Mouse (Mus musculus) ZHBTc4 (cell line): ENCODE data around the gene Grik3.
A peak's percentile ranks its signal among the peaks of the same experiment; 100 is the strongest.

Source experiments
- DNase-seq: peaks from one replicate; pipeline ENCODE4 v3.0.0-alpha.2; 2011; ENCODE audit warnings: low read depth, low spot score

Grik3 gene

DNA sequence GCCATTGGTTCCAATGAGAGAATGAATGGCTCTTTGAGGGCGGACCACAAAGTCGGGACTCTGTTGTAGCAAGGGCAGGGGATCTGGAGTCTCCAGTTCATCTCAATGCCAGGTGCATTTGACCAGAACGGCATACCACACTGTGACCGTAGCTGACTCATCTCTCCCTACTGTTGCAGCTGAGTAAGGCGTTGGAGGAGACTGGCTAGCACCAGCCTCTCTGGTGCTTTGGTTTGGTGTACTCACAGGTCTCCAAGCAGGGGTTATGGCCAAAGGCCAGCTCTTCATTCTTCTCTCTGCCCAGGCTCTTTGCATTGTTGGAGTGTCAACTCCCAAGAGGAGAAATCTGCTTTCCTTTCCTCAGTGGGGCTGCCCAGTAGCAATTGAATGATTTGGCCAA lies 52.7 kb downstream of the Grik3 start:
- no peak for DNase-seq

DNA sequence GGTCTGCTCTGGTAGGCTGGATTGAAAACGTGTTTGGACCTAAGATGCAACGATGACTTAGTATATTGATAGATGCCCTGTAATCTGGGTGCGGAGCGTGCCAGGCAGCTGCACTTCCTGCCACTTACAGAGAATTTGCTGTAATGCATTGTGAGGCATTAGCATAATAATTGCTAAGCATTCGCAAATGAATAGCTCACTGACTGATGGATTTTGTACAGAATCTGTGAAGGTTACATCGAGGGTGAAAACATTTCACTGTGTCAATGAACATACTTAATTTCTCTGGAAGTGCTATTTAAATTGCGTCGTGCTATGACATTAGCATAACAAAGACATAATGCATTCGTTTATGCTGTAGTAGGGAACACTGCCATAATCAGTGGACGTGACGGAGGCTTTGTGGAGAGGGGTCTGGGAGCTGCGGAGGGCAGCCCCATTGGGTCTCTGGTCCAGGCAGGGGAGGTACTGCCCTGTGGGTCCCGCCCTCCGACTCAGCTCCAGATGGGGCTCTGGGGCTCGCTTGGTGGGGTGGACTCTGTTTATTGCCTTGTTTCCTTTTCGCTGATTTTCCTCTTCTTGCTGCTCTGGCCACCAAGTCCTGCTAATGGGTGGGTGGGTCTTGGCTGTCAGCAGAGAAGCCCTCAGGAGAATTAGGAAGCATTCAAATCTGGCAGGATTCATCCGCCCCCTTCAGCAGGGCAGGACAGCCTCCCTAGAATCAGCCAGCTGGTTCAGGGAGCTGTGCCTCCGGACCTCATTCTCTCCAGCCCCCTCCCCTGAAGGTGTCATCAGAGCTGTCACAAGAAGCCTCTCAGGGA lies 54.7 kb downstream of the Grik3 start:
- peak; percentile 53 for DNase-seq

DNA sequence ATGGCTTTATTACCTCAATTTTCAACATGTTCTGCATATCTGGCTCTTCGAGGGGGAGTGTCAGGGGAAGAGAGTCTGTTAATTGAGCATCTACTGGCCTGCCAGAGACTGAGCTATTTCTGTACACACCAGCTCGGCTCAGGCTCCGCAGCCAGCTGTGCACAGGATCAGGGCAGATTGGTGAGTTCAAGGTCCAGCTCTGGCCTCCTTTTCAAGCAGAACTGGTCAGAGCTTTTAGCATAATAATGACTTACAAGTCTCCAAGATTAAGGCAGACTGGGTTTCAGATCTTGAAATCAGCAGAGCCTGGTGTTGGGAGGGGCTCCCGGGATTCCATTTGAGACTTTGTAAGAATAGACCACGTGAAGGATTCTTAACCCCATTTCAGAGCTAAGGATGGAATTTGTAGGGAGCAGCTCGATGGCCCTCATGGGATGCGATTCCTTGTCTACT lies 55.3 kb downstream of the Grik3 start:
- peak; percentile 73 for DNase-seq

DNA sequence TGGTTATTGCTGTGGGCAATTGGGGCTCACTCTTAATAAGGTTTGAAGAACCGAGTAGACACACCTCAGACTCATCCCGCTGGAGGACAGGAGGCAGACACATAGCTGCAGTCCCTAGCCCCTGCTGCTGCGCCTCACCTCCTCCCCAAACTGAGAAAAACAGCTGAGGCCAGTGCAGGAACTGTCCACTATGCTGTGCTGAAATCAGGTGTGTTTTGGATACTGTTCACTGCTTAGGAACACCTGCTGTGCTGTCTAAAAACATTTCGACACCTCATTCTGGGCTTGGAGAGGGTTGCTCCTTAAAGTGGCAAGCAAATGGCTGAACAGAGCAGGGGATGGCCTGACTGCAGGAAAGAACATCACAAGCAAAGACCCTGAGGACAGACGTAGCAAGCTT lies 57.7 kb downstream of the Grik3 start:
- peak; percentile 53 for DNase-seq

DNA sequence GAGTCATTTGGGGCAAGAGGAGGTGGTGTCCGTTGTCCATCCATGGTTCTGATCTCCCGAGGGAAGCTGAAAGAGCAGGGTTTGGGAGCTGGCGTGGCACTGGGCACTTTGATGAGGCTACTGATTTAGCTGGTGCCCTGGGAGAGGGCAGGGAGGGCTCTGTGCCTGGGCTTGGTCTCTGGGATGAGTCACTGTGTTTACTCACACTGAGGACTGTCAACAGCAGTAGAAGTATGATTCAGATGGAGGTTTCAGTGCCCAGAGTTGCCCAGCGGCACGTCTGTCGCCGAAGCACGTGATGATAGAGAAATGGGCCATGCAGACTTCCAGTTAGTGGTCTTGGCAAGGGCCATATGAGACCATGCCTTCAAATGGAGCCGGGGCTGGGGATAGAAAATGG lies 63.3 kb downstream of the Grik3 start:
- no peak for DNase-seq

DNA sequence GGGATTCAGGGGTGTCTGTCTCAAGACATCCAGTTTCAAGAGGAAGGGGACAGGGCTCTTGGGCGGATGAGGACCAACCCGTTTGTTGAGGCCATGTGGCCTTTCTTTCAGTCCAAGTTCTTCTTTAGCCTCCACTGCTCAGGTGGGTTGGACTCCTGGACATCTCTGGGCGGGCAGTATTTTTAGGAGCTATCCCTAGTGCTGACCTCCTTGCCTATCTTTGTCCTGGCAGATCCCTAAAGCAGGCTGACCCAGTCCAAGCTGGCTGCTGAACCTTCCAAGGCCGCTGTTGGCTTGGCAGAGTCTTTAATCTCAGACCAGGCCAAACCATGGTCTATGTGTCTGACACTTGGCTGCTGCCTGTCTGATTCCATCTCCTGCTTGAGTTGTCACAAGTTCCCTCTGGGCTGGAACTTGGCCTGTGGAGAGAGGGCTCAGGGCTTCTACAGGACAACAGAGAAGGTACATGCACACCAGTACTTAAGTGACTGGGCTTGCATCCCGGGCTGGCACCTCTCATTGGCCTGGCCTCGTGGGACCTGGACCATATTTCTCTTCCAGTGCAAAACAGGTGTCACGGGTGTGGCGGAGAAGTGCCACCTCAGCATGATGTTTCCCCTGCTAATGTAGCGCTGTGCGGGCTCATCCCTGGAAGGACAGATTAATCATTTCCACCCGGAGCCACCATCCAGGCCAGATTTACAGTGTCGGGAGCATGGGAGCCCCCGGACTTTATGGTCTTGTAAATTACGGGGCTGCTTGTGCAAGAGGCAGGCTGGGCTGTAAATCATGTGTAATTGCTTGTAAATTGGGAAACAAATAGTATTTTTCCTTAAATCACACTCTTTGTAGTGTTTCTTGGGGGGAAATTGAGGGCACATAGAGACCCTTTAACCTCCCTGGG lies 66.2 kb downstream of the Grik3 start:
- no peak for DNase-seq

DNA sequence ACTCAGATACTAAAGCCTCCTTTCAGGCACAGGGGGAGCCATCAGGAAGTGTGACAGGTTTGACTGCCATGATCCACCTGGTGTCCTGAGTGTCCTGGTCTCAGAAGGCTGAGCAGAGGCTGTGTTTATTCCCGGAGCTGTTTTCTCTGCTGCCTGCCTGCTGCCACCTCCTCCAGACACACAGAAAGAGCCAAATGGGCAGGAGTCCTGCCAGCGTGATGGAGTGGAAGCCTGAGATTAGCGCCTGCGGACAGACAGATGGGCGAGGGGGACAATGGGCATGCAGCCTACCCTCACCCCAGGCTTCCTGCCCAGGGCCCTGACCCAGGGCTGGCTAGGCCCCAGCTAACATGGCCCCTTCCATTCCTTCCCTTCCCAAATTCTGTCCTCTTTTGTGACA lies 69.1 kb downstream of the Grik3 start:
- no peak for DNase-seq

DNA sequence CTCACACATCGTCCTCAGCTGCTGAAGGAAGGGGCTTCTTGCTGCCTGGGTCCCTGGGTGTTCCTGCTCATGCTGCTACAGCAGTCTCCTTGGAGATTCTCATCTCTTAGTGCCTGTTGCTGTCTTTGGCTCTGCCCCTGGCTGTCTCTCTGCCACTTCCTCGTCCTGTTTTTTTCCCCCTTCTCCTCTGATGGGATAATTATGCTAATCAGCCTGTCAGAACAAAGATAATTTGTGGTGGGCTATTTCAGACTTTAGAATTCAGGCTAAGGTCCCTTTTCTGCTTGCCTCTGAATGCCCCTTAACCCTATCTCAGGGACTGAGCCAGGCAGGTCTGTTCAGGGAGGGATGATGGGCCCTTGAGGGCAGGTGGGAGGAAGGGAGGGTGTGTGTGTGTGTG lies 70.3 kb downstream of the Grik3 start:
- no peak for DNase-seq

DNA sequence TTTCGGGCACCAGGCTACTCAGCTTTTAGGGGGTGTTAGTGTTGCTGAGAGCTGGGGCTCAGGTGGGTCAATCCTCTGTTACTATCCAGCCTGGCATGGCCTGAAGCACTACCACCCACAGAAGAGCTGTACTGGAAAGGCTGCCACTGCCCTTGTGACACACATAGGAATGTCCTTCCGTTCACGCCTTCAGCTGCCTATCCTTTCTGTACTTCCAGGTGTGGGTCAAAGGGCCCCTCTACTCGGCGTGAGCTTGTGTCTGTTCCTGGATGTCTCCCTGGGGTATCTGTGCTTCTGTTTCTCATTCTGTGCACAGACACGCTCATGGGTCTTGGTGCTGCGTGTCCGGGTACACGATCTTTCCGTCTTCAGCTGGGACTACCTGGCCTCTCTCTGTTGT lies 73.1 kb downstream of the Grik3 start:
- peak; percentile 56 for DNase-seq

DNA sequence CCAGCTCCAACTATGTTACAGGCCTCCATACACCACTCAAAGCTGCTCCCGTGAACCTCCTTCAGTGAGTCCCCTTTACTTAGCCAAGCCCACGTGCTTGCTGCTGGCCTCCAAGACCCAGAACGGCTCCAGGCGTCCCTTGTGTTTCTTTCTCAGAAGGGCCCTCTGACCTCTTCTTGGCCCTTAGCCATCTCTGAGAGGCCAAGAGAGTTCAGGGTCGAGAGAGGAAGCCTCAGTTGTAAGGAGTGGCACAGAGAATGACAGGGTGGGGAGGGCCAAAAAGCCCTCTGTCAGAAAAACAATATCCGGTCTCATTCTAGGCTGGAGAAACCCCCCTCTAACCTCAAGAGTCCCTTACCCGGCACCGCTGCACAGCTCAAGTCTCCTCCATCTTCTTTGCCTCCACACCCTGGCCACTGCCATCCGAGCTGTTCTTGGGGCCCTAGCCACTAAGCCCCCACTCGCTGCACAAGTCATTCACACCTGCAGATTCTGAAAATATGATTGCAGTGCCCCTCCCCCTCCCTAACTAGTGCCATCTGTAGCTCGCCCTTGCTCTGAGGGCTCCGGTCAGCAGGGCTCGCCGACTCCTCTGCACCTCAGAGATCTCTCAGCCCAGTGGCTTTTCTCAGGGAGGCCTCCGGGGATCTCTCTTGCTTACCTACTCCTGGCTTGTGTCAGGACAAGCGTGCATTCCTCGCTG lies 73.7 kb downstream of the Grik3 start:
- DNase-seq, result no peak

DNA sequence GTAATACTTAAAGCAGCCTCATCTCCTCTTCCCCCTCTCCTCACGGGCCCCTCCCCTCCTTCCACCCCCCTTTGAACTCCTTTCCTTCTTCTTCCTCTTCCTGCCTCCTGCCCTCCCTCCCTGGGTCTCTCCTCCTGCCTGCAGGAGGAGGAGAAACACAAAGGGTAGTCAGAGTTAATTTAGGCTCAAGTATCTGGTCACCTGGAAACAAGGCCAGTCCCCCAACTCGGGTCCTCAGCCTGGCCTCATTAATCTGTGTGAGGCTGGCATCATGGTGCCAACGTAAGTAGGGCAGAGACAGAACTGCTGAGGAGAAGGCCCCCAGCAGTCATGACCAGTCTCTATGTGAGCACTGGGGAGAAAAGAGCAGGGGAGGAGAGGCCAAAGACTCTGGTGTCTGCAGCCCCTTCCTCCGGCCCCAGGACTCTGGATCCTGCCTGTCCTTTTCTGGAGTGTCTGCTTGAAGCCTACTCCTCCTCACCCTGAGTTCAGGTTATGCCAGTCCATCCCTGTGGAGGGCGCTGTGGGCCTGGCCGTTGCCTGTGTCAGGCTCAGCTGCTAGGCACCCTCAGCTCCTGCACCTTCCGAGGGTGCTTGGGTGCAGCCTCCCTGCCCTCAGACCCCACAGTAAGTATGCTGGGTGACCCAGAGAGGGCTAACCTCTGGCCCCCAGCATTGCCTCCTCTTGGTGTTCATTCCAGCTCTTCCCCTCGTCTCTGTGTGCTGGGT lies 75.4 kb downstream of the Grik3 start:
- peak; percentile 74 for DNase-seq

DNA sequence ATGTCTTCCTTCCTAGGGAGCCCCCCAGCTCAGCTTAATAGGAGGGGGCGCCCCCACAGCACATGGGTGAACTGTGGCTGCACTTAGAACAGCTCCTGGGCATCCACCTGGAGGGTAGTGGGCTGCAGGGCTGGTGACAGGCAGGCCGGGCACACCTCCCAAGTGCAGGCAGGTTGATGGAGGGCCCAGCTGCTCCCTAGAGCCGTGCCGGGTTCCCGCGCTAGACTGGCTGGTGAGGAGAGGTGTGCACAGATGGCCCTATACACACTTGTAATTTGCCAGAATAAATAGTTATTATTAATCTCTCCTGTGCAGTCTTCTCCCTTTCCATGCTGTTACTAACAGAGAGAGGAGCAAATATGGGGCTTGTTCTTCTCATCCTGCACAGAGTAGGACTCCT lies 77.7 kb downstream of the Grik3 start:
- no peak for DNase-seq

DNA sequence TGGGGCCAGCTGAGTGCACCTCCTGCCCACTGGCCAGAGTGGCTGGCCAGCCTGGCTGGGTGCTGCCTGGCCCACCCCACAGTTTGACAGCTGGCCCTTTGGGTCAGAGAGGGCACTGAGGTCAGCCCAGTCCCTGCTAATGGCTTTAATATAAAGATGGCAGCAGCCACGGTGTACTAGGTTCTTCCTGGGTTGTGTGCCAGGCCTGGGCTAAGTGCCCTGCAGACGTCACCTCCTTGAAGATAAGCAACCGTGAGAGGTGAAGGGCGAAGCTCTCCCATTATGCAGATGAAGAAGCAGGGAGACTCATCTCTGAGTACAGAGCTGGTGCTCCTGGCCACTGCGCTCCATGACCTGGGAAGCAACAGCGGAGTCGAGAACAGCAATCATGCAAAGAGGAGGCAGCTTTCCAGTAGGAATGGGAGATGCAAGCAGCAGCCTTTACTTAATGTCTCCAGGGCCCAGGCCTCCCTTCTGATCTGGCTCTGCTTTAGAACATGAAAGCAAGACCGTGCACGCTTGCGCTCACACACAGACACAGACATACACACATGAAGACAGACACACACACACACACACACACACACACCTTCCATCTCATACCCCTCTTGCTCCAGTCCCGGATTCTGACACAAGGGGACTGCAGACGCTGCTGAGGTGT lies 81.3 kb downstream of the Grik3 start:
- DNase-seq, result no peak

DNA sequence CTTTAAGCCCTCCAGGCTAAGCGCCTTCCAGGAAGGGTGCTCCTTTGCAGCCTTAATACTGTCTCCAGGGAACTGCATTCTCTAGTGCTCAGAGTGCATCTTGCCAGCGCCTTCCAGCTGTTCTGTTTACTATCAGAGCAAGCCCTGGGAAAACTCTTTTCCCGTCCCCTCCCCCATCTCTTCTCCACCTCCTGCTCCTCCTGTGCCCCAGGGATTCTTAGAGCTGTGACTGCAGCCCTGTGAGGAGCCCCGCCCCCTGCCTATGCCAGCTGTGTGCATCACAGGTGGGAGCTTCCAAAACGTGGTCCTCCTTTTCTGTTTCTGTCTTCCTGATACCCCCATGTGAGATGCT lies 81.8 kb downstream of the Grik3 start:
- peak; percentile 81 for DNase-seq

DNA sequence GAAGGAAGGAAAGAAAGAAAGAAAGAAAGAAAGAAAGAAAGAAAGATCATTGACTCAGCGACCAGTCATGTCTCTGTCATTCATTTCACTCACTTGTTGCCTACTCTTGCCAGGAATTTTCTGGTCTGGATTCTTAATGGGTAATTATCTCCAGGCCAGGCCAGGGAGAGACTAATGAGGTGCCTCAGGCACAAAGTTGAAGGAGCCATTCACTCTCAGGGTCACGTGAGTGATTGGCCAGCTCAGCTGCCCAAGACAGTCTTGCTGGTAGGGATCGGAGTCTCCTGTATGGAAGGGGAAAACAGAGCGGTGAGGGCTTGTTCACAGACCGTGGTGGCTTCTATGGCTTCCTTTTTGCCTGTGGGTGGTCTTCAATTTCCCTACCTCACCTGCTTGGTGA lies 82.5 kb downstream of the Grik3 start:
- DNase-seq, result no peak

DNA sequence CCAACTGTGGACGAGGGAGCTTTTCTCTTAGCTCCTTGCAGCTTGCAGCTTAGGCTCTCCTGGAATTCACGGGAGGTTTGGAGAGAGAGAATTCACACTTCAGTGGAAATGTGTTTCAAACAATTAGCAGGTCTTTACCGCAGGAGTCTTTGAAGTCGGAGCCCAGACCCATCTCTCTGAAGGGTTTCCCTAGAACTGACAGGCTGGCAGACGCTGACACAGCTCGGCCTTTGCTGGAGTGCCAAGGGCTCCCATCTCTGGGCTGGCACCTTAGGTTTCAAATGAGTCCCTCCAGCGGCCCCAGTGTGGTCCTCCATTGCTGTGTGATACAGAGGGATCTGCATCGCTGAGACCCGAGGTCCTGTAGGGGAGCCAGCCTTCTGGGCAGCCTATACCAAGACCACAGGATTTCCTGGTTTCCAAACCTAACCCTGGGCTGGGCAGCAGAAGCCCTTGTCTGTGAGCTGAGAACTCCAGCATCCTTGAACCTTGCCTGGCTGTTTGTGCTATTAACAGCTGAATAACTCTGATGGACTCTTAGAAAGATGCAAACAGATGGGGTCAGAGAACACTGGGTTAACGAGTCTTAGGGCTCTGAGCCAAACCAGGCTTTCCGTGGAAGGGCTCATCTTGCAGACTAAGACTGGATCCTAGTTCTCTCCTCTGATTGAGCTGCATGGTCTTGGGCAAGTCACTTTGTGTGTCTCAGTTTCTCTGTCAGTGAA lies 83.6 kb downstream of the Grik3 start:
- DNase-seq, result no peak

DNA sequence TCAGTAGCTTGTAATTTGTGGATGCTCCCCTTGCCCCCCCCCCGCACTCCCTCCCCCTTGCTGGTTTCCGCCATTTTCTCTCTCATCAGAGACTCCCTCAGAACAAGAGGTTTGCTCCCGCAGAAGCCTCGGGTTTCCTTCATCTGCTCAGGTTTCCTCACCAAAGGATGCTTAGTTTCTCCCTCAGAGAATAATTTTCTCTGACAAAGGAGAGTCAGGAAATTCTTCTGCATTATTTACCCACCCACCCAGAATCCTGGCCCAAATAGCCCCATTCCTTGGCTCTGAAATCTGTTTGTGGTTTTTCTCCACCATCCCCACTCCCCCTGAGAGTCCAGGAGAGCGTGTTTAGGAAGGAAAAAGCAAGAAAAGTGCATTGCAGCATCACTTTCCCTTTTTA lies 89.8 kb downstream of the Grik3 start:
- no peak for DNase-seq

DNA sequence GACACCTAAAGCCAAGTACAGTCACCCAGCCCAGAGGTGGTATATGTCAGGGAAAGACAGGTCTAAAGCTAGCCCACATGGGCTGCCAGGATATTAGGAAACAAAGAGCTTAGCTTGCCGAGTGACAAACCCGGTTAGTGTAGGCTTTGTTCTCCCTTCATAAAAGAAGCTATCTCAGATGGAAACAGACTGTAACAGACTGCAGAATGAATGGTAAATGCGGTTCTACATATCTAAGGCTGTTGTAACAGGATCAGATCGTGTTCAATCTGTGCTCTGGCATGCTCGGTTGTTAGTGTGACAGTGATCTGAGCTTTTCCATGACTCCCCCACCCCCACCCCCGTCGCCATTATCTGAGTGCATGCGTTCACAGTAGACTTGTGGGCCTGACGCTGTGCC lies 92.8 kb downstream of the Grik3 start:
- no peak for DNase-seq

DNA sequence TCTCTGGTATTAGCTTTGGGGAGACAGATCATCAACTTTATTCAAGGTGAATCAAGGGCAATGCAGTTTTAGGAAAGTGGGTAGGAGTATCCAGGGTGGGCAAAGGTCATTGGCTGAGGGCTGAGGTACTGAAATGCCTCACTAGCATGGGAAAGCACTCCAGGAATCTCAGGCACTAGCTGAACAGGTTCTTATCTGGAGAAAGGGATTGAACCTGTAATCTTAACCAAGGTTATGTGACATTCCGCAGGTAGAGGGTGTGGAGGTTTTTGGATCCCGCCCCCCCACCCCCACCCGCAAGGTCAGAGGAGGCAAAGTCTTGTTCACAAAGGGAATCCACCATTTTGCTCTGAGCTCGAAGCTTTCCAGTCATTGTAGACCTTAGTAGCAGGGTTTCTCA lies 93.4 kb downstream of the Grik3 start:
- DNase-seq, result peak; percentile 82

DNA sequence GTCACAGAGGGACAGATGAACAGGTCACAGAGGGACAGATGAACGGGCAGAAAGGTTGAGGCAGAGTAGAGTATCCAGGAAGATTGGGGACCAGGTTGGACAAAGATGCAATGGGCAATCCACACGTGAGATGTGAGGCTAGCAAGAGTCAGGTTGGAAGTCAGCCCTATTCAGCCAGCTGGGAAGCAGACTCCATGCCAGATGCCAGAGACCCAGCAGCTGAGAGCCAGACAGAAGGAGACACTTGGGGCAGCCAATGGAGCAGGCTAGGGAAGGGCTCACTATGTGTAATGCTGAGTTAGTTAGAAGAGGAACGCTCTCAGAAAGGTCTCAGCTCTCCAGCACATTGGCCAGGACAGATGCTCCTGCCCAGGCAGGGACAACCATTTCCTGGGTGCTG lies 94.2 kb downstream of the Grik3 start:
- DNase-seq, result no peak
